8 mouse cellular contexts compared by ENCODE assay signal in genomic region chr11:48833078-48833730, GRCm38 (mm10). TPM values are rescaled to one million over a fixed set of nuclear protein-coding genes. Genes with fewer than 3 reads are reported as not detected.
DNase-seq lines count a peak whose midpoint lies in the region; ATAC-seq and TF ChIP-seq lines count a peak whose summit lies in the region.

No protein-coding gene starts in this region.

- peaks cover under 1% of the 10 kb centered on the region for H3K4me1 ChIP-seq in forebrain, postnatal 0 days (ENCODE audit: insufficient read depth)
- H3K4me1 ChIP-seq in liver, embryonic 15.5 days (replicated peaks) = peaks cover 33% of the 10 kb centered on the region

- peak overlapping the region; percentile 98 for H3K27ac ChIP-seq in gastrocnemius, adult 2 months
- H3K27ac ChIP-seq in forebrain, postnatal 0 days (ENCODE audit: low read depth, low read length) = no peak overlapping the region
- peak overlapping the region; percentile 75 for H3K27ac ChIP-seq in liver, embryonic 15.5 days (replicated peaks)

- no peaks in the 10 kb centered on the region for H3K9me3 ChIP-seq in forebrain, postnatal 0 days (ENCODE audit: low read length)
- no peaks in the 10 kb centered on the region for H3K9me3 ChIP-seq in liver, embryonic 15.5 days (replicated peaks)

- 0 out of 2 replicates have a peak overlapping the region, but pooled peaks have one; percentile 49 for H3K9ac ChIP-seq in forebrain, postnatal 0 days
- no peak overlapping the region; the same call in 1 of the 2 replicates for H3K9ac ChIP-seq in liver, embryonic 15.5 days

- no peaks in the 10 kb centered on the region for H3K27me3 ChIP-seq in forebrain, postnatal 0 days (ENCODE audit: insufficient read depth, low read length)
- H3K27me3 ChIP-seq in liver, embryonic 15.5 days = peaks cover 30% of the 10 kb centered on the region

- TF ChIP-seq CTCF in gastrocnemius, adult 2 months (IDR thresholded peaks at IDR 0.05) = no peak
- no peak for TF ChIP-seq CTCF in forebrain, postnatal 0 days (IDR thresholded peaks at IDR 0.05; ENCODE audit: low read depth)

- WGBS in forebrain, postnatal 0 days = 36% methylated on average over 9 of the region's 9 CpGs
- WGBS in liver, embryonic 15.5 days (ENCODE audit: insufficient replicate concordance) = 15% methylated on average over 9 of the region's 9 CpGs

- peak overlapping the region; percentile 81 for H3K4me3 ChIP-seq in gastrocnemius, adult 2 months
- peak overlapping the region; percentile 68 for H3K4me3 ChIP-seq in forebrain, postnatal 0 days (ENCODE audit: low read depth, low read length)
- H3K4me3 ChIP-seq in liver, embryonic 15.5 days (replicated peaks) = peak overlapping the region; percentile 65

- H3K36me3 ChIP-seq in forebrain, postnatal 0 days (ENCODE audit: insufficient read depth) = no peaks in the 10 kb centered on the region
- H3K36me3 ChIP-seq in liver, embryonic 15.5 days (replicated peaks) = no peaks in the 10 kb centered on the region

- intact Hi-C loops in gastrocnemius, adult 2 months (cut with DNase I) = loop anchor here (2.0 kb wide), 1 partner anchor 14 kb away; no protein-coding TSS in a partner anchor
- intact Hi-C loops in gastrocnemius, postnatal 14 days (cut with DNase I; ENCODE audit: low total_unique reads) = no loop called here

- H3K4me2 ChIP-seq in forebrain, postnatal 0 days (ENCODE audit: low read depth) = peak overlapping the region; percentile 50
- peak overlapping the region; percentile 73 for H3K4me2 ChIP-seq in liver, embryonic 15.5 days

- no peak for ATAC-seq in forebrain, postnatal 0 days
- peak; percentile 56 for ATAC-seq in liver, embryonic 15.5 days (ENCODE audit: insufficient read depth)

- no peak for DNase-seq in gastrocnemius, adult 2 months
- no peak for DNase-seq in gastrocnemius, postnatal 14 days
- peak; percentile 51 for DNase-seq in CD4-positive, CD25-positive, alpha-beta regulatory T cell, adult 2 months (ENCODE audit: low read depth, low spot score)
- DNase-seq in forebrain, postnatal 0 days = no peak
- DNase-seq in cerebellum, postnatal 36 days = no peak
- no peak for DNase-seq in adipocyte (ENCODE audit: low spot score)
- DNase-seq in retina, embryonic 14.5 days (ENCODE audit: low spot score) = no peak

RNA-seq across cellular contexts. Expression of gene Gm12184, which starts 6.7 kb away (rescaled TPM):
- total RNA-seq in gastrocnemius, adult 2 months (2021) = 1 to 10 TPM; 1.5 to 2.2 TPM
- total RNA-seq in gastrocnemius, postnatal 14 days (2021) = 1 to 10 TPM; 2.7 to 3.0 TPM
- 8.0 and 9.3 TPM in 2 replicates for total RNA-seq in forebrain, postnatal 0 days (2014; rRNA removed)
- polyA plus RNA-seq in forebrain, postnatal 0 days (2015; fragmentation: Nextera tagmentation; extraction: Ambion mirVana) = 3.7 and 5.0 TPM in 2 replicates
- 1.4 and 2.1 TPM in 2 replicates for polyA plus RNA-seq in liver, embryonic 15.5 days (2015; fragmentation: Nextera tagmentation; extraction: Ambion mirVana)

RNA-seq across cellular contexts. Expression of gene Trim7, which starts 7.3 kb away (rescaled TPM):
- total RNA-seq in gastrocnemius, adult 2 months (2021) = 10 to 100 TPM; 25.9 to 51.8 TPM
- 100 to 1,000 TPM in 1 of 2 experiments, 10 to 100 TPM in 1; 93.7 to 106 TPM for total RNA-seq in gastrocnemius, postnatal 14 days (2021)
- total RNA-seq in forebrain, postnatal 0 days (2014; rRNA removed) = 5.6 and 9.5 TPM in 2 replicates
- polyA plus RNA-seq in forebrain, postnatal 0 days (2015; fragmentation: Nextera tagmentation; extraction: Ambion mirVana) = 1.9 and 2.5 TPM in 2 replicates
- 0.09 and 0.21 TPM in 2 replicates for polyA plus RNA-seq in liver, embryonic 15.5 days (2015; fragmentation: Nextera tagmentation; extraction: Ambion mirVana)

RNA-seq across cellular contexts. Expression of gene Trim41, which starts 16.1 kb away (rescaled TPM):
- total RNA-seq in gastrocnemius, adult 2 months (2021) = 10 to 100 TPM; 19.9 to 23.6 TPM
- 10 to 100 TPM; 16.3 to 21.0 TPM for total RNA-seq in gastrocnemius, postnatal 14 days (2021)
- total RNA-seq in forebrain, postnatal 0 days (2014; rRNA removed) = 42.2 and 47.1 TPM in 2 replicates
- 4.4 TPM in 2 replicates for polyA plus RNA-seq in forebrain, postnatal 0 days (2015; fragmentation: Nextera tagmentation; extraction: Ambion mirVana)
- polyA plus RNA-seq in liver, embryonic 15.5 days (2015; fragmentation: Nextera tagmentation; extraction: Ambion mirVana) = 2.0 and 2.3 TPM in 2 replicates

RNA-seq across cellular contexts. Expression of gene Rack1, which starts 33.1 kb away (rescaled TPM):
- total RNA-seq in gastrocnemius, adult 2 months (2021) = 100 to 1,000 TPM; 383 to 424 TPM
- total RNA-seq in gastrocnemius, postnatal 14 days (2021) = 100 to 1,000 TPM; 392 to 429 TPM
- total RNA-seq in forebrain, postnatal 0 days (2014; rRNA removed) = 1,021 and 1,323 TPM in 2 replicates
- polyA plus RNA-seq in forebrain, postnatal 0 days (2015; fragmentation: Nextera tagmentation; extraction: Ambion mirVana) = 368 and 466 TPM in 2 replicates
- polyA plus RNA-seq in liver, embryonic 15.5 days (2015; fragmentation: Nextera tagmentation; extraction: Ambion mirVana) = 438 and 439 TPM in 2 replicates

RNA-seq across cellular contexts. Expression of gene Irgm1, which starts 38.3 kb away (rescaled TPM):
- 10 to 100 TPM; 13.5 to 14.4 TPM for total RNA-seq in gastrocnemius, adult 2 months (2021)
- total RNA-seq in gastrocnemius, postnatal 14 days (2021) = 1 to 10 TPM; 6.1 to 7.0 TPM
- 3.0 and 6.7 TPM in 2 replicates for total RNA-seq in forebrain, postnatal 0 days (2014; rRNA removed)
- polyA plus RNA-seq in forebrain, postnatal 0 days (2015; fragmentation: Nextera tagmentation; extraction: Ambion mirVana) = 3.5 and 4.9 TPM in 2 replicates
- polyA plus RNA-seq in liver, embryonic 15.5 days (2015; fragmentation: Nextera tagmentation; extraction: Ambion mirVana) = 19.2 and 20.4 TPM in 2 replicates
